7 mouse cellular contexts compared by ENCODE assay signal in the genomic region with DNA sequence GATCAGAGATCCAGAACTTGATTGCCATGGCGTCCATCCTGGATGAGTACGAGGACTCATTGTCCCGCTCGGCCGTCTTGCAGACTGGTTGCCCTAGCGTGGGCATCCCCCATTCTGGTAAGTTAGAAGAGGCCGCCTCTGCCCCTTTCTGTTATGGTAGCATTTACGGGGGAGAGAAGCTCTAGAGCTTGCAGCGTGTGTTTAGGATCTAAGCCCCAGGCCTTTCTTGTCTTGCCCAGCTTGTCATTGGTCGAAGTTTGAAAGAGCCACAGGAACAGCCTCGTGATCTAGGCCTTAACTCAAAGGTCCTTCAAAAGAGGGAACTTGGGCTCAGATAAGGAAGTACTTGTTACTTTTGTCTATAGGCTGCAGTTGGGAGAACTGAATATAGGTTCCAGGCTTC. TPM values are rescaled to one million over a fixed set of nuclear protein-coding genes. Genes with fewer than 3 reads are reported as not detected.
A peak's percentile ranks its signal among the peaks of the same experiment; 100 is the strongest.
DNase-seq lines count a peak whose midpoint lies in the region; ATAC-seq lines count a peak whose summit lies in the region.

No protein-coding gene starts in this region.

- peaks cover 29% of the 10 kb centered on the region for H3K36me3 ChIP-seq in forebrain, embryonic 12.5 days (replicated peaks)
- H3K36me3 ChIP-seq in limb, embryonic 11.5 days (ENCODE audit: control insufficient read depth, insufficient read depth, low read length): peaks cover 8% of the 10 kb centered on the region; the same call in 1 of the 2 replicates

- H3K9ac ChIP-seq in forebrain, embryonic 12.5 days: peak overlapping the region; percentile 79
- H3K9ac ChIP-seq in limb, embryonic 11.5 days (ENCODE audit: low read length): peak overlapping the region; percentile 79

- peaks cover 20% of the 10 kb centered on the region for H3K4me1 ChIP-seq in forebrain, embryonic 12.5 days
- peaks cover 2% of the 10 kb centered on the region; the same call in 1 of the 2 replicates for H3K4me1 ChIP-seq in limb, embryonic 11.5 days (ENCODE audit: control insufficient read depth, insufficient read depth, low read length)

- peaks cover 5% of the 10 kb centered on the region; the same call in 1 of the 2 replicates for H3K27me3 ChIP-seq in forebrain, embryonic 12.5 days
- no peaks in the 10 kb centered on the region for H3K27me3 ChIP-seq in limb, embryonic 11.5 days (ENCODE audit: control insufficient read depth, insufficient read depth, low read length)

- H3K9me3 ChIP-seq in forebrain, embryonic 12.5 days: no peaks in the 10 kb centered on the region
- no peaks in the 10 kb centered on the region for H3K9me3 ChIP-seq in limb, embryonic 11.5 days (ENCODE audit: control insufficient read depth, low read length)

- peak overlapping the region; percentile 25; the same call in 1 of the 2 replicates for H3K27ac ChIP-seq in forebrain, embryonic 12.5 days
- H3K27ac ChIP-seq in limb, embryonic 11.5 days (replicated peaks; ENCODE audit: low read depth, low read length): no peak overlapping the region

- peak overlapping the region; percentile 68 for H3K4me3 ChIP-seq in forebrain, embryonic 12.5 days (replicated peaks)
- peak overlapping the region; percentile 74 for H3K4me3 ChIP-seq in limb, embryonic 11.5 days (ENCODE audit: low read depth, low read length)

- peak overlapping the region; percentile 93 for H3K4me2 ChIP-seq in forebrain, embryonic 12.5 days
- peak overlapping the region; percentile 90 for H3K4me2 ChIP-seq in limb, embryonic 11.5 days (ENCODE audit: low read depth, severe bottlenecking)

- peak; percentile 58 for DNase-seq in A20 (ENCODE audit: low read depth, low spot score)
- no peak for DNase-seq in limb, embryonic 11.5 days (ENCODE audit: low spot score)
- peak; percentile 48 to 62 for DNase-seq in monocyte, adult 2 months (ENCODE audit: low read depth in 1 of 2, low spot score in 2 of 2)
- DNase-seq in layer of hippocampus, adult 9-10 months (ENCODE audit: low spot score): no peak

- peak; percentile 4 for ATAC-seq in CD4-positive, CD25-positive, alpha-beta regulatory T cell, adult 4 months
- peak; percentile 19; the same call in 1 of the 2 replicates for ATAC-seq in forebrain, embryonic 12.5 days (ENCODE audit: low FRiP score)
- ATAC-seq in limb, embryonic 11.5 days (ENCODE audit: insufficient number of reproducible peaks, low FRiP score, low TSS enrichment, low read depth): no peak
- no peak for ATAC-seq in inflammation-experienced regulatory T-cells, adult 6 months

- 4% methylated on average over 11 of the region's 11 CpGs for WGBS in forebrain, embryonic 12.5 days
- WGBS in limb, embryonic 11.5 days: 3% methylated on average over 11 of the region's 11 CpGs

RNA-seq across cellular contexts. Expression of a gene that starts 0.5 kb away (rescaled TPM):
- polyA plus RNA-seq in CD4-positive, CD25-positive, alpha-beta regulatory T cell, adult 4 months (2017; shearing (Covaris generic)): 10 to 100 TPM in 1 of 2 experiments, 1 to 10 TPM in 1; 4.7 to 13.0 TPM
- 25.5 and 27.4 TPM in 2 replicates for polyA plus RNA-seq in forebrain, embryonic 12.5 days (2016; fragmentation: Nextera tagmentation; extraction: Ambion mirVana)
- 12.1 and 14.6 TPM in 2 replicates for polyA plus RNA-seq in limb, embryonic 11.5 days (2014; fragmentation: Nextera tagmentation; extraction: Ambion mirVana)
- polyA plus RNA-seq in inflammation-experienced regulatory T-cells, adult 6 months (2017; shearing (Covaris generic)): 1 to 10 TPM; 5.5 to 6.1 (median 5.9) TPM

RNA-seq across cellular contexts. Expression of a gene that starts 17.9 kb away (rescaled TPM):
- not detected for polyA plus RNA-seq in CD4-positive, CD25-positive, alpha-beta regulatory T cell, adult 4 months (2017; shearing (Covaris generic))
- 3.7 and 3.9 TPM in 2 replicates for polyA plus RNA-seq in forebrain, embryonic 12.5 days (2016; fragmentation: Nextera tagmentation; extraction: Ambion mirVana)
- 2.7 and 4.3 TPM in 2 replicates for polyA plus RNA-seq in limb, embryonic 11.5 days (2014; fragmentation: Nextera tagmentation; extraction: Ambion mirVana)
- polyA plus RNA-seq in inflammation-experienced regulatory T-cells, adult 6 months (2017; shearing (Covaris generic)): under 1 TPM in 1 of 3 experiments, not detected in 2; 0.57 TPM

RNA-seq across cellular contexts. Expression of a gene that starts 36.6 kb away (rescaled TPM):
- polyA plus RNA-seq in CD4-positive, CD25-positive, alpha-beta regulatory T cell, adult 4 months (2017; shearing (Covaris generic)): not detected
- 3.5 and 3.8 TPM in 2 replicates for polyA plus RNA-seq in forebrain, embryonic 12.5 days (2016; fragmentation: Nextera tagmentation; extraction: Ambion mirVana)
- 3.1 and 3.4 TPM in 2 replicates for polyA plus RNA-seq in limb, embryonic 11.5 days (2014; fragmentation: Nextera tagmentation; extraction: Ambion mirVana)
- not detected for polyA plus RNA-seq in inflammation-experienced regulatory T-cells, adult 6 months (2017; shearing (Covaris generic))

RNA-seq across cellular contexts. Expression of a gene that starts 51.9 kb away (rescaled TPM):
- not detected for polyA plus RNA-seq in CD4-positive, CD25-positive, alpha-beta regulatory T cell, adult 4 months (2017; shearing (Covaris generic))
- polyA plus RNA-seq in forebrain, embryonic 12.5 days (2016; fragmentation: Nextera tagmentation; extraction: Ambion mirVana): 2.0 and 2.1 TPM in 2 replicates
- polyA plus RNA-seq in limb, embryonic 11.5 days (2014; fragmentation: Nextera tagmentation; extraction: Ambion mirVana): 6.1 and 8.0 TPM in 2 replicates
- polyA plus RNA-seq in inflammation-experienced regulatory T-cells, adult 6 months (2017; shearing (Covaris generic)): under 1 TPM in 1 of 3 experiments, not detected in 2; 0.28 TPM

RNA-seq across cellular contexts. Expression of a gene that starts 59.3 kb away (rescaled TPM):
- not detected for polyA plus RNA-seq in CD4-positive, CD25-positive, alpha-beta regulatory T cell, adult 4 months (2017; shearing (Covaris generic))
- polyA plus RNA-seq in forebrain, embryonic 12.5 days (2016; fragmentation: Nextera tagmentation; extraction: Ambion mirVana): not detected in 2 replicates
- polyA plus RNA-seq in limb, embryonic 11.5 days (2014; fragmentation: Nextera tagmentation; extraction: Ambion mirVana): 0.20 TPM in 1 of 2 replicates, not detected in the other
- not detected for polyA plus RNA-seq in inflammation-experienced regulatory T-cells, adult 6 months (2017; shearing (Covaris generic))

Comparison
In these comparisons a context has a peak if more than half of its experiments do, and no peak if none do; other contexts are left out.
1. DNase-seq: peak in A20 (single experiment) and monocyte, adult 2 months (2 of 2); none in limb, embryonic 11.5 days (single experiment) and layer of hippocampus, adult 9-10 months (single experiment).
2. ATAC-seq: peak in CD4-positive, CD25-positive, alpha-beta regulatory T cell, adult 4 months (single experiment) and forebrain, embryonic 12.5 days (single experiment); none in limb, embryonic 11.5 days (single experiment) and inflammation-experienced regulatory T-cells, adult 6 months (single experiment).